Comparison of ENCODE assay signal across 15 mouse cellular contexts in genomic region chr17:84535226-84535625, GRCm38 (mm10). TPM values are rescaled to one million over a fixed set of nuclear protein-coding genes. Genes with fewer than 3 reads are reported as not detected.
DNase-seq lines count a peak whose midpoint lies in the region; ATAC-seq and TF ChIP-seq lines count a peak whose summit lies in the region.
"Had no signal": no experiment of that assay in that cellular context is flagged by ENCODE, and none has a peak within 500 bp of the region (broad histone marks: within the 10 kb centered on the region; RNA-seq: fewer than 3 reads in every experiment).

No protein-coding gene starts in this region.

- 71% methylated on average over 4 of the region's 4 CpGs for WGBS in kidney, adult 2 months
- 88% methylated on average over 4 of the region's 4 CpGs for WGBS in kidney, embryonic 15.5 days
- 63% methylated on average over 4 of the region's 4 CpGs for WGBS in forebrain, embryonic 11.5 days

- no peak overlapping the region for H3K4me2 ChIP-seq in kidney, embryonic 15.5 days
- H3K4me2 ChIP-seq in forebrain, embryonic 11.5 days (ENCODE audit: low read depth, low read length, severe bottlenecking): no peak overlapping the region
- H3K4me2 ChIP-seq: hindbrain, embryonic 14.5 days; neural tube, embryonic 13.5 days had no signal

- H3K27ac ChIP-seq in kidney, adult 2 months (ENCODE audit: insufficient read depth, low read depth, low read length): no peak overlapping the region
- no peak overlapping the region for H3K27ac ChIP-seq in kidney, embryonic 15.5 days
- no peak overlapping the region for H3K27ac ChIP-seq in forebrain, embryonic 11.5 days (ENCODE audit: low read depth, low read length)
- H3K27ac ChIP-seq: hindbrain, embryonic 14.5 days; neural tube, embryonic 13.5 days had no signal

- H3K4me1 ChIP-seq in kidney, adult 2 months (ENCODE audit: control insufficient read depth, insufficient read depth, low read length): no peaks in the 10 kb centered on the region
- H3K4me1 ChIP-seq in kidney, embryonic 15.5 days: peaks cover 26% of the 10 kb centered on the region
- no peaks in the 10 kb centered on the region for H3K4me1 ChIP-seq in forebrain, embryonic 11.5 days (replicated peaks; ENCODE audit: control insufficient read depth, insufficient read depth, low read length)

- H3K4me3 ChIP-seq in kidney, adult 2 months (ENCODE audit: insufficient read depth, low read depth, low read length): no peak overlapping the region
- H3K4me3 ChIP-seq in kidney, embryonic 15.5 days (replicated peaks): no peak overlapping the region
- no peak overlapping the region for H3K4me3 ChIP-seq in forebrain, embryonic 11.5 days (ENCODE audit: low read depth, low read length)
- H3K4me3 ChIP-seq: neural tube, embryonic 13.5 days had no signal

- no peak for TF ChIP-seq POLR2A in kidney, adult 2 months (IDR thresholded peaks at IDR 0.05; ENCODE audit: low read depth, low read length)

- H3K9ac ChIP-seq in kidney, embryonic 15.5 days: no peak overlapping the region
- no peak overlapping the region for H3K9ac ChIP-seq in forebrain, embryonic 11.5 days (ENCODE audit: low read length)
- H3K9ac ChIP-seq: forebrain, postnatal 0 days; hindbrain, embryonic 14.5 days; neural tube, embryonic 13.5 days had no signal

- no peak for ATAC-seq in kidney, embryonic 15.5 days (replicated peaks; ENCODE audit: low FRiP score)
- no peak for ATAC-seq in forebrain, embryonic 11.5 days (replicated peaks; ENCODE audit: low FRiP score)
- ATAC-seq: forebrain, postnatal 0 days; midbrain, embryonic 16.5 days had no signal

- H3K36me3 ChIP-seq in kidney, adult 2 months (ENCODE audit: control insufficient read depth, insufficient read depth, low read length): no peaks in the 10 kb centered on the region
- peaks cover 7% of the 10 kb centered on the region; the same call in 1 of the 2 replicates for H3K36me3 ChIP-seq in kidney, embryonic 15.5 days
- no peaks in the 10 kb centered on the region for H3K36me3 ChIP-seq in forebrain, embryonic 11.5 days (ENCODE audit: control insufficient read depth, insufficient read depth, low read length)
- H3K36me3 ChIP-seq: neural tube, embryonic 13.5 days had no signal

- no peak for TF ChIP-seq CTCF in kidney, adult 2 months (conservative IDR thresholded peaks at IDR 0.05; ENCODE audit: insufficient read depth, insufficient read length, low read depth, low read length)

- peak; percentile 17 for DNase-seq in adrenal gland, adult 2 months
- DNase-seq in adrenal gland, postnatal 25 days: no peak
- DNase-seq in kidney, adult 2 months: peak; percentile 40
- peak; percentile 43 for DNase-seq in 3134 (ENCODE audit: extremely low read depth, insufficient read length, low spot score)
- peak; percentile 68 for DNase-seq in heart, adult 8-10 months (ENCODE audit: low spot score)
- no peak for DNase-seq in forebrain, embryonic 11.5 days (ENCODE audit: low spot score)
- no peak for DNase-seq in frontal cortex, postnatal 25 days (ENCODE audit: low spot score in 2 of 2)
- DNase-seq: cerebellum, adult 18-20 months; forebrain, postnatal 0 days; right cerebral cortex, postnatal 4 days; thymus, postnatal 36 days had no signal

- H3K27me3 ChIP-seq in kidney, adult 2 months (replicated peaks; ENCODE audit: control insufficient read depth, insufficient read depth, low read length): no peaks in the 10 kb centered on the region
- H3K27me3 ChIP-seq in kidney, embryonic 15.5 days: no peaks in the 10 kb centered on the region
- H3K27me3 ChIP-seq in forebrain, embryonic 11.5 days (ENCODE audit: control insufficient read depth, insufficient read depth, low read length): no peaks in the 10 kb centered on the region
- H3K27me3 ChIP-seq: neural tube, embryonic 13.5 days had no signal

- no peaks in the 10 kb centered on the region for H3K9me3 ChIP-seq in kidney, embryonic 15.5 days (replicated peaks)
- no peaks in the 10 kb centered on the region for H3K9me3 ChIP-seq in forebrain, embryonic 11.5 days (ENCODE audit: control insufficient read depth, low read length)
- H3K9me3 ChIP-seq: neural tube, embryonic 13.5 days had no signal

RNA-seq across cellular contexts. Expression of gene Plekhh2, which starts 23.5 kb away (rescaled TPM):
- total RNA-seq in adrenal gland, adult 2 months (2021): 1 to 10 TPM; 3.0 to 4.4 TPM
- 0.98 and 1.0 TPM in 2 replicates for polyA plus RNA-seq in adrenal gland, adult 2 months (2012; rRNA removed)
- 7.4 TPM in 2 replicates for total RNA-seq in adrenal gland, postnatal 25 days (2021)
- polyA plus RNA-seq in kidney, adult 2 months (2012; rRNA removed): 3.2 and 3.4 TPM in 2 replicates
- polyA plus RNA-seq in kidney, embryonic 15.5 days (2015; fragmentation: Nextera tagmentation; extraction: Ambion mirVana): 10.3 and 11.9 TPM in 2 replicates
- 1 to 10 TPM; 1.3 to 2.4 (median 2.1) TPM for total RNA-seq in heart, adult 8-10 months (2022)
- polyA plus RNA-seq in forebrain, embryonic 11.5 days (2014; fragmentation: Nextera tagmentation; extraction: Ambion mirVana): 3.2 and 3.5 TPM in 2 replicates

Comparison
In these comparisons a context has a peak if more than half of its experiments do, and no peak if none do; other contexts are left out.
1. DNase-seq: peak in adrenal gland, adult 2 months (single experiment), kidney, adult 2 months (single experiment), 3134 (single experiment) and heart, adult 8-10 months (single experiment); none in adrenal gland, postnatal 25 days (single experiment), forebrain, embryonic 11.5 days (single experiment) and frontal cortex, postnatal 25 days (0 of 2).